Mouse (Mus musculus) myocyte (in vitro differentiated cells): ENCODE measurements around the gene Ulk4.

Source experiments
- MAX ChIP-seq: IDR thresholded peaks from one replicate; pipeline ENCODE4 v1.6.1; 2011; ENCODE audit warnings: low read depth, mild to moderate bottlenecking, control low read depth
- MYOD1 ChIP-seq, 3 experiments: IDR thresholded peaks; one replicate each; pipeline ENCODE4 v1.6.1; 2011; ENCODE audit warnings: control low read depth in 2 of 3, low read depth in 2 of 3, mild to moderate bottlenecking in 2 of 3, moderate library complexity in 1 of 3; ENCODE audit not compliant: insufficient read length in 2 of 3, control insufficient read depth in 1 of 3
- POLR2A ChIP-seq: IDR thresholded peaks from one replicate; pipeline ENCODE4 v1.6.1; 2011; ENCODE audit warnings: low read depth, mild to moderate bottlenecking, control low read depth, moderate library complexity; ENCODE audit not compliant: insufficient read length
- POLR2AphosphoS2 ChIP-seq: IDR thresholded peaks from one replicate; pipeline ENCODE4 v1.6.1; 2011; ENCODE audit warnings: low read depth, control low read depth; ENCODE audit not compliant: insufficient read length

GRCm38 (mm10) chr9:121302543-121302942, 25.5 kb upstream of the Ulk4 start:
- no peak for TF ChIP-seq MYOD1 (IDR thresholded peaks at IDR 0.05; ENCODE audit: control insufficient read depth in 1 of 3, insufficient read length in 2 of 3, low read depth in 2 of 3)
- no peak for TF ChIP-seq POLR2A
- TF ChIP-seq POLR2AphosphoS2 = no peak
- TF ChIP-seq MAX = no peak
